Mouse (Mus musculus) liver, postnatal 0 days (tissue): ENCODE data around the gene Gemin4. TPM values are rescaled to one million over a fixed set of nuclear protein-coding genes. Genes with fewer than 3 reads are reported as not detected.

Experiments
- ATAC-seq: fragments of 200-750 bp; cut with Nextera tagmentation; 2 replicates; pipeline ENCODE4 v1.8.0; 2017; ENCODE audit warnings: mild to moderate bottlenecking, moderate library complexity
- DNase-seq: peaks from one replicate; pipeline ENCODE4 v3.0.0-alpha.2; 2016
- H3K27ac ChIP-seq: fragments of 300-500 bp; sonication (generic); 2 replicates; pipeline ENCODE4 v1.5.1; 2014; ENCODE audit warnings: antibody characterized with exemption, moderate library complexity, mild to moderate bottlenecking, low read depth
- H3K27me3 ChIP-seq: fragments of 300-500 bp; sonication (generic); 2 replicates; pipeline ENCODE4 v1.6.1; 2014; ENCODE audit warnings: low read length, control low read depth, mixed read lengths; ENCODE audit not compliant: insufficient read depth
- H3K36me3 ChIP-seq: fragments of 300-500 bp; sonication (generic); replicated peaks from 2 replicates; pipeline ENCODE4 v1.6.1; 2014; ENCODE audit warnings: mild to moderate bottlenecking, control low read depth, low read length, moderate library complexity, mixed read lengths; ENCODE audit not compliant: insufficient read depth
- H3K4me1 ChIP-seq: fragments of 300-500 bp; sonication (generic); 2 replicates; pipeline ENCODE4 v1.6.1; 2014; ENCODE audit warnings: antibody characterized with exemption, mild to moderate bottlenecking, control low read depth; ENCODE audit not compliant: insufficient read depth
- H3K4me2 ChIP-seq: fragments of 300-500 bp; sonication (generic); 2 replicates; pipeline ENCODE4 v1.6.1; 2014; ENCODE audit warnings: low read depth, mild to moderate bottlenecking, low read length, moderate library complexity, mixed read lengths
- H3K4me3 ChIP-seq: fragments of 300-500 bp; sonication (generic); 2 replicates; pipeline ENCODE4 v1.5.1; 2014; ENCODE audit warnings: low read depth, low read length
- H3K9ac ChIP-seq: fragments of 300-500 bp; sonication (generic); replicated peaks from 2 replicates; pipeline ENCODE4 v1.6.1; 2014; ENCODE audit warnings: mild to moderate bottlenecking, moderate library complexity
- H3K9me3 ChIP-seq: fragments of 300-500 bp; sonication (generic); 2 replicates; pipeline ENCODE4 v1.6.1; 2016; ENCODE audit warnings: mild to moderate bottlenecking, control low read depth, low read length, mixed read lengths
- CTCF ChIP-seq: sonication (generic); IDR thresholded peaks from 2 replicates; pipeline ENCODE4 v1.5.1; 2016; ENCODE audit warnings: antibody characterized with exemption, low read depth
- EP300 ChIP-seq: IDR thresholded peaks from 2 replicates; pipeline ENCODE4 v1.6.1; 2016; ENCODE audit warnings: antibody characterized with exemption, low read depth, mild to moderate bottlenecking
- WGBS: fragments of 180-500 bp; shearing (Covaris S2); extraction: QIAGEN DNeasy Blood & Tissue Kit; methylation state at CpG from one replicate; pipeline ENCODE4 v1.1.7; 2014; ENCODE audit not compliant: insufficient replicate concordance; 5-methylcytosine and 5-hydroxymethylcytosine counted together
- polyA plus RNA-seq: library from polyadenylated mRNA; unstranded; fragments of >200 nt; fragmentation: Nextera tagmentation; extraction: Ambion mirVana; gene quantifications from 2 replicates; pipeline ENCODE4 v1.2.1, GENCODE M21; 2015

Gemin4 gene
- polyA plus RNA-seq, 1 experiment from 2014 or later, result 9.5 TPM

GRCm38 (mm10) chr11:76186908-76187307 is 30.6 kb downstream of the Gemin4 start:
- Histone ChIP-seq H3K9me3 (no peaks in the 10 kb centered on the region), H3K4me2 (no peak overlapping the region), H3K9ac (no peak overlapping the region), H3K27ac (no peak overlapping the region), H3K27me3 (no peaks in the 10 kb centered on the region), H3K4me3 (no peak overlapping the region), H3K4me1 (no peaks in the 10 kb centered on the region), H3K36me3 (0 out of 2 replicates have a peak, but pooled peaks cover under 1% of the 10 kb centered on the region)
- TF ChIP-seq EP300, result no peak
- TF ChIP-seq CTCF, result 0 out of 2 replicates have a peak, but pooled peaks have one; percentile 9
- ATAC-seq, result no peak
- DNase-seq, result no peak
- 85% methylated on average over 6 of the region's 6 CpGs for WGBS

GRCm38 (mm10) chr11:76183745-76184144 is 33.7 kb downstream of the Gemin4 start:
- Histone ChIP-seq H3K4me3 (no peak overlapping the region), H3K4me1 (peaks cover 6% of the 10 kb centered on the region), H3K27ac (no peak overlapping the region), H3K9ac (no peak overlapping the region), H3K9me3 (no peaks in the 10 kb centered on the region), H3K36me3 (0 out of 2 replicates have a peak, but pooled peaks cover 3% of the 10 kb centered on the region), H3K27me3 (no peaks in the 10 kb centered on the region), H3K4me2 (no peak overlapping the region)
- DNase-seq (no peak), ATAC-seq (no peak)
- no peak for TF ChIP-seq EP300
- 81% methylated on average over 4 of the region's 4 CpGs for WGBS

- no peak for ATAC-seq
- WGBS, result 10% methylated on average over 7 of the region's 7 CpGs
These were observed 37.3 kb downstream of the Gemin4 start for GRCm38 (mm10) chr11:76180146-76180540.

GRCm38 (mm10) chr11:76179495-76180145 is 37.8 kb downstream of the Gemin4 start, which contains the start of the genes Vps53 and Fam57a:
Gene Vps53, minus strand, starts transcription at chr11:76179647.
Gene Fam57a, plus strand, starts transcription at chr11:76179671.
- Histone ChIP-seq H3K27me3 (no peaks in the 10 kb centered on the region), H3K9me3 (no peaks in the 10 kb centered on the region), H3K4me2 (peak within 1 kb of the TSS; percentile 93), H3K36me3 (0 out of 2 replicates have a peak, but pooled peaks cover 5% of the 10 kb centered on the region), H3K27ac (peak within 1 kb of the TSS; percentile 72), H3K9ac (peak within 1 kb of the TSS; percentile 77), H3K4me3 (peak within 1 kb of the TSS; percentile 99), H3K4me1 (peaks cover 11% of the 10 kb centered on the region)
- ATAC-seq (peak; percentile 88), DNase-seq (peak; percentile 88)
- under 1% methylated on average over 37 of the region's 37 CpGs for WGBS
- no peak for TF ChIP-seq EP300
- TF ChIP-seq CTCF, result no peak

More at GRCm38 (mm10) chr11:76180146-76180540, 37.3 kb downstream of the Gemin4 start:
- Histone ChIP-seq H3K4me3 (peak overlapping the region; percentile 99), H3K9ac (peak overlapping the region; percentile 77), H3K36me3 (0 out of 2 replicates have a peak, but pooled peaks cover 5% of the 10 kb centered on the region), H3K4me2 (peak overlapping the region; percentile 93), H3K27ac (peak overlapping the region; percentile 72), H3K4me1 (peaks cover 11% of the 10 kb centered on the region), H3K9me3 (no peaks in the 10 kb centered on the region), H3K27me3 (no peaks in the 10 kb centered on the region)
- TF ChIP-seq EP300, result no peak
- TF ChIP-seq CTCF, result no peak
- DNase-seq, result no peak

- Histone ChIP-seq H3K27me3 (no peaks in the 10 kb centered on the region), H3K4me1 (peaks cover 11% of the 10 kb centered on the region), H3K9ac (peak overlapping the region; percentile 77), H3K9me3 (no peaks in the 10 kb centered on the region), H3K4me3 (peak overlapping the region; percentile 99), H3K27ac (peak overlapping the region; percentile 72), H3K4me2 (peak overlapping the region; percentile 93), H3K36me3 (peaks cover 8% of the 10 kb centered on the region; the same call in 1 of the 2 replicates)
- ATAC-seq (peak; percentile 89), DNase-seq (peak; percentile 69)
- no peak for TF ChIP-seq CTCF
- TF ChIP-seq EP300, result no peak
- WGBS, result 2% methylated on average over 28 of the region's 28 CpGs
These were observed 38.6 kb downstream of the Gemin4 start for GRCm38 (mm10) chr11:76178726-76179494.

- 79% methylated on average over 5 of the region's 5 CpGs for WGBS
- Histone ChIP-seq H3K27ac (no peak overlapping the region), H3K9ac (no peak overlapping the region), H3K36me3 (peaks cover 15% of the 10 kb centered on the region), H3K9me3 (no peaks in the 10 kb centered on the region), H3K4me2 (no peak overlapping the region), H3K4me1 (no peaks in the 10 kb centered on the region), H3K27me3 (no peaks in the 10 kb centered on the region), H3K4me3 (no peak overlapping the region)
- ATAC-seq (no peak), DNase-seq (no peak)
- no peak for TF ChIP-seq CTCF
- TF ChIP-seq EP300, result no peak
These were observed 47.3 kb downstream of the Gemin4 start for GRCm38 (mm10) chr11:76170207-76170606.
